Mouse (Mus musculus): ENCODE data around the gene Dpp10.

- TF ChIP-seq CTCF (IDR thresholded peaks at IDR 0.05; ENCODE audit: borderline replicate concordance, extremely low read depth, insufficient read depth, insufficient read length) (no peak), POLR2A (IDR thresholded peaks at IDR 0.05; ENCODE audit: borderline replicate concordance, extremely low read depth, insufficient read depth, insufficient read length, poor library complexity, severe bottlenecking) (no peak)
Measured at GRCm38 (mm10) chr1:124048544-124048943, 3.2 kb upstream of the Dpp10 start.

Data from brain, embryonic 14.5 days (tissue).